Mouse (Mus musculus) hindbrain, embryonic 15.5 days (tissue): ENCODE data around the gene Steap4. TPM values are rescaled to one million over a fixed set of nuclear protein-coding genes. Genes with fewer than 3 reads are reported as not detected.
"Not testable (repeated sequence)": the region's sequence is repeated elsewhere in the genome, so short reads cannot be mapped to it uniquely, and the experiment has no call there.

Experiments
- ATAC-seq: fragments of 200-750 bp; cut with Nextera tagmentation; 2 replicates; pipeline ENCODE4 v1.8.0; 2017; ENCODE audit warnings: low read depth, moderate number of reproducible peaks, moderate TSS enrichment; ENCODE audit not compliant: low FRiP score
- H3K27ac ChIP-seq: fragments of 300-500 bp; sonication (generic); replicated peaks from 2 replicates; pipeline ENCODE4 v1.5.1; 2015; ENCODE audit warnings: mild to moderate bottlenecking, inconsistent platforms
- H3K27me3 ChIP-seq: fragments of 300-500 bp; sonication (generic); 2 replicates; pipeline ENCODE4 v1.6.1; 2015; ENCODE audit warnings: control low read depth, inconsistent platforms
- H3K36me3 ChIP-seq: fragments of 300-500 bp; sonication (generic); 2 replicates; pipeline ENCODE4 v1.6.1; 2015; ENCODE audit warnings: control low read depth, inconsistent platforms
- H3K4me1 ChIP-seq: fragments of 300-500 bp; sonication (generic); replicated peaks from 2 replicates; pipeline ENCODE4 v1.6.1; 2015; ENCODE audit warnings: control low read depth, inconsistent platforms
- H3K4me2 ChIP-seq: fragments of 300-500 bp; sonication (generic); 2 replicates; pipeline ENCODE4 v1.6.1; 2015; ENCODE audit warnings: moderate library complexity, mild to moderate bottlenecking, inconsistent platforms
- H3K4me3 ChIP-seq: fragments of 300-500 bp; sonication (generic); 2 replicates; pipeline ENCODE4 v1.5.1; 2015; ENCODE audit warnings: mild to moderate bottlenecking, inconsistent platforms
- H3K9ac ChIP-seq: fragments of 300-500 bp; sonication (generic); 2 replicates; pipeline ENCODE4 v1.6.1; 2015; ENCODE audit warnings: inconsistent platforms
- H3K9me3 ChIP-seq: fragments of 300-500 bp; sonication (generic); 2 replicates; pipeline ENCODE4 v1.6.1; 2016; ENCODE audit warnings: control low read depth, inconsistent platforms
- WGBS: fragments of 180-500 bp; shearing (Covaris S2); methylation state at CpG from one replicate; pipeline ENCODE4 v1.1.7; 2015; 5-methylcytosine and 5-hydroxymethylcytosine counted together
- polyA plus RNA-seq: library from polyadenylated mRNA; unstranded; fragments of >200 nt; fragmentation: Nextera tagmentation; extraction: Ambion mirVana; gene quantifications from 2 replicates; pipeline ENCODE4 v1.2.1, GENCODE M21; 2015

Gene Steap4
- 0.23 and 0.24 TPM in 2 replicates for polyA plus RNA-seq

DNA sequence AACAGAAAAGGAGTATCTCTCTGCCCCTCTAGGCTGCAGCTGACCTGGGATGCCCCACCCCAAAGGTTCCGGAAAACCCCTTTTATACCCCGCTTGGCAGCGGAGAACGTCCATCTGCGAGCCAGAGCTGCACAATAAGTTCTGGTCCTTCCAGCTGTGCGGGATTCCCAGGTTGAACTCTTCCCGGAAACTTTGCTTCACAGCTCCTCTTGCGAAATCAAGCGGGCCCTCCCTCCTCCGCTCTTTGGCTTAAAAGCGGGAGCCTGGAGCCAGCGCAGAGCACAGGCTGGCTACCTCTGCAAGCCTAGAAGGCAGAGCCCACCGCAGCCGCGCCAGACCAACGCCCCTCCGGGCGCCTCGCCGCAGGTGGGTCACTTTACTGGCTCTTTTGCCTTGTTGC lies at the start of gene Steap4:
Gene Steap4, plus strand, starts transcription at position 282 of the 400 bp plus-strand sequence.
- H3K9me3 ChIP-seq: no peaks in the 10 kb centered on the region
- ATAC-seq: no peak
- peak within 1 kb of the TSS; percentile 56 for H3K4me2 ChIP-seq
- H3K9ac ChIP-seq: no peak within 1 kb of the TSS
- no peaks in the 10 kb centered on the region for H3K27me3 ChIP-seq
- WGBS: 6% methylated on average over 20 of the region's 20 CpGs
- peak within 1 kb of the TSS; percentile 14; the same call in 1 of the 2 replicates for H3K4me3 ChIP-seq
- no peaks in the 10 kb centered on the region for H3K36me3 ChIP-seq
- no peak within 1 kb of the TSS for H3K27ac ChIP-seq
- peaks cover 7% of the 10 kb centered on the region for H3K4me1 ChIP-seq

DNA sequence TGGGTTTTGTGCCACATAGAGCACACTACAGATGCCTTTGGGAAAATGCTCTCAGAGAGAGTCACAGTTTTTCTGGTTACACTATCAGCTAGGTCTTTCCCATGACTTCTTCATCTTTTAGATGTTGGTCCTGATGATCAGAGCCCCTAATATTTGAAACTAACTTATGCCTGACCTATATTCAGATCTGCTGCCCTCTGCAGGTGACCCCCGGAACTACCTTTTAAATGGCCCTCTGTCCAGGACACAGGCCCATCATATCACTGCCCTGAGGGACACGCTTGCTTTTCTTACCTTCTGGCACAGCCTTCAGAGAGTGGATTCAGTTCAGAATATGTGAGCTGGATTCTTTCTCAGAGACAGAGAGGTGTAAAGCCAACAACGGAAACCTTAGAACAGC lies 48.3 kb upstream of the Steap4 start:
- Histone ChIP-seq H3K36me3 (no peaks in the 10 kb centered on the region), H3K4me1 (no peaks in the 10 kb centered on the region), H3K27me3 (no peaks in the 10 kb centered on the region), H3K9me3 (no peaks in the 10 kb centered on the region), H3K9ac (no peak overlapping the region), H3K4me3 (no peak overlapping the region), H3K27ac (no peak overlapping the region), H3K4me2 (no peak overlapping the region)
- 70% methylated on average over 3 of the region's 3 CpGs for WGBS
- no peak for ATAC-seq

DNA sequence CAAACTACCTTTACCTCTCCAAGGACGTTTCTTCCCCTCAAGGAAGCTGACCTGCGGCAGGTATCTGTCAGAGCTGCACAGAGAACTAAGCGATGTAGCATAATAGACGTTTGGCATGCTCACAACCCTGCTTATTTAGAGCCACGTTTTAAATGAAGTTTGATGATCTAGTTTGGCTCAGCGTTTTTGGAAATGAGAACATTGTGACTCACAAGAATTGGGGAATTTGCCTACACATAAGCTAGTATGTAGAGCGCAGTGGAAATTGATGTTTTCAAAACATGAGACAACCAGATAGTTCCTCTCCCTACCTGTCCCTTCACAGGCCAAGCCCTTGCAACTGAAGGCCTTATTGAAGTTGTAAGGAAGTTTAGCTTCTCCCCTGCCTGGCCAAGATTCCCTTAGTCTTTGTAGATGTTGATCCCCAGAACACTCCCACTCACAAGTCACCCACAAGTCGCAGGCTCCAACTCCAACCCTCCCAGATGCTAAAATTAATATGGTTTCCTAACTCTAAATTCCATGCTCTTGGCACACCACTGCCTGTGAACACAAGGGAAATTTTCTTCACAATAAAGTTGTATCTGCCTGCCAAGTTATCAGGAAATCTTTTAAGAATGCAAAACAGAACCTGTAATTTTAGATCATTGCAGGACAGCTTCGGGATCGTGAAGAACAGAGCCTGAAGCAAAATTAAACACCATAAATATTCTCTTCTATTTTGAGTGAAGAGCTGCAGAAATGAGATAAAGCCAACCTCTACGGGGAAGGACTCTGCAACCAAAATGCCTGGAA lies 42.6 kb upstream of the Steap4 start:
- 87% methylated on average over 11 of the region's 11 CpGs for WGBS
- no peak overlapping the region for H3K27ac ChIP-seq
- H3K4me3 ChIP-seq: no peak overlapping the region
- no peaks in the 10 kb centered on the region for H3K27me3 ChIP-seq
- H3K4me1 ChIP-seq: no peaks in the 10 kb centered on the region
- no peak overlapping the region for H3K9ac ChIP-seq
- no peaks in the 10 kb centered on the region for H3K36me3 ChIP-seq
- H3K9me3 ChIP-seq: no peaks in the 10 kb centered on the region
- ATAC-seq: no peak
- H3K4me2 ChIP-seq: no peak overlapping the region

DNA sequence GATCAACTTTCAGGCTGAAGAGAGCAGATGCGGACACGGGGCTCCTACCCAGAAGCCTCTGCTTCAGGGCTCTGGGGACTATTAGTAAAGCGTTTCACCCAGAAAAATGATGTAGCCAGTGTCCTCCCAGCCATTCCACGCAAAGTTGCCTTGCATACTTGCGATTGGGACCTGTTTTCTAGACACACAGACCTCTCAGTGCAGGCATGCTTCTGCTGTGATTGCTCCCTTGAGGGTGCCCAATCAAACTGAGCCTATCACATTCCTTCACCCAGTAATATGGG lies 42.0 kb upstream of the Steap4 start:
- H3K27me3 ChIP-seq: no peaks in the 10 kb centered on the region
- H3K27ac ChIP-seq: no peak overlapping the region
- H3K9me3 ChIP-seq: no peaks in the 10 kb centered on the region
- no peak for ATAC-seq
- no peak overlapping the region for H3K4me3 ChIP-seq
- no peak overlapping the region for H3K4me2 ChIP-seq
- 89% methylated on average over 5 of the region's 5 CpGs for WGBS
- no peak overlapping the region for H3K9ac ChIP-seq
- H3K36me3 ChIP-seq: no peaks in the 10 kb centered on the region
- H3K4me1 ChIP-seq: no peaks in the 10 kb centered on the region

DNA sequence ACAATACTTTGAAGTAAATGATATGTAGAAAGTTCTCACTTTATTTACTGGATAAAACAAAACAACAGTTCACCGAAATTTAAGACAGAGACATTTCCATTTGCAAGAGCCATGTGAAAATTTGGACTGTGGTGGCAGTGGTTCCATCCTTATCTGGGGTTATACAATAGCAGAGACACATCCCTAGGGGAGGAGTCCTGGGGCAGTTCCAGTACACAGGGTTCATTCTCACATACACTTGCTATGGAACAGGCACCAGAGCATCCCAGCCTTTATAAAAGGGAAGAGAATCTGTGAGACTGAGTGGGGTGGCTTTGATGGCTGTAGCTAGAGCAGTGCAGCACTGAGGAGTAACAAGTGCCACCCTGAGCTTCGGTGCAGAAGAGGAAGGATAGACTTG lies 40.6 kb upstream of the Steap4 start:
- no peak overlapping the region for H3K4me2 ChIP-seq
- H3K4me3 ChIP-seq: no peak overlapping the region
- H3K27me3 ChIP-seq: no peaks in the 10 kb centered on the region
- no peak for ATAC-seq
- H3K4me1 ChIP-seq: no peaks in the 10 kb centered on the region
- WGBS: 96% methylated on average over 2 of the region's 2 CpGs
- H3K9me3 ChIP-seq: no peaks in the 10 kb centered on the region
- H3K36me3 ChIP-seq: no peaks in the 10 kb centered on the region
- H3K27ac ChIP-seq: no peak overlapping the region
- no peak overlapping the region for H3K9ac ChIP-seq

DNA sequence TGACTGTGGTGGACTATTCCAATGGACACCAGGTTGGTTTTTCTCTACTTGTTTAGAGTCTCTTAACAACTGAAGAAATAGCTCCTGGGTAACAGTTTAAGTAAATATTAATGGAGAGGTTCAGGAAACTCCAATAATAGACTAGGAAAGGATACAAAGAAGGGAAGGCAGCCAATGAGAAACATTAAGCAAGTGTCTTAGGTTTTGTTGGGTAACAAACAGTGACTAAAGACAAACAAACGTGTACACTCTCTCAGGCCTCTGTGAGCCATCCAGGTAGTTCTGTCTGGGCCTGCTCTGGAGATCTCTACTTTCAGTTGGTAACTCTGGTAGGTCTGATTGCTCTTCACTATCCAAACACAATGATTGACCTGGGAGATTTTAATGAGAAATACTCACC lies 37.5 kb upstream of the Steap4 start:
- no peak overlapping the region for H3K4me2 ChIP-seq
- 83% methylated on average over 1 of the region's 1 CpGs for WGBS
- H3K27ac ChIP-seq: no peak overlapping the region
- H3K27me3 ChIP-seq: no peaks in the 10 kb centered on the region
- no peak overlapping the region for H3K4me3 ChIP-seq
- H3K36me3 ChIP-seq: no peaks in the 10 kb centered on the region
- H3K9ac ChIP-seq: no peak overlapping the region
- no peaks in the 10 kb centered on the region for H3K4me1 ChIP-seq
- no peaks in the 10 kb centered on the region for H3K9me3 ChIP-seq
- no peak for ATAC-seq

DNA sequence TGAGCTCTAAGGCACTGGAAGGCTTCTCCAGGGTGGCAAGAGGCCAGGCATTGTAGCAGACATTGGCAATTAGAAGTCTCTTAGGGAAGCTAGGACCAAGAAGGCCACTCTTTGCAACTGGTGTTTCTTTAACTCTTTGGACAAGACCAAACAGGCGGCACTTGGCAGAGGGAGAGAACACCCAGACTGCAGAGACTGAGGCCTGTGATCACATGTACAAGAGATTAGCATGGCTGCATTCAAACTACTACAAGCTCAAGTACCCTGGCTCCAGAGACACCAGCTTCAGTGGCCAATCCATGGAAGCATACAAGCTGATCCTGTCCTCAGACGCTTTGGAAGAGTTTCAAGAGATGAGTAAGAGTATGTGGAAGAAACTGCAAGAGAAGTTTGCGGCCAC lies 36.6 kb upstream of the Steap4 start:
- WGBS: 94% methylated on average over 3 of the region's 3 CpGs
- Histone ChIP-seq H3K4me1 (no peaks in the 10 kb centered on the region), H3K9ac (no peak overlapping the region), H3K9me3 (no peaks in the 10 kb centered on the region), H3K4me3 (no peak overlapping the region), H3K27ac (no peak overlapping the region), H3K4me2 (no peak overlapping the region), H3K27me3 (no peaks in the 10 kb centered on the region), H3K36me3 (no peaks in the 10 kb centered on the region)
- no peak for ATAC-seq

DNA sequence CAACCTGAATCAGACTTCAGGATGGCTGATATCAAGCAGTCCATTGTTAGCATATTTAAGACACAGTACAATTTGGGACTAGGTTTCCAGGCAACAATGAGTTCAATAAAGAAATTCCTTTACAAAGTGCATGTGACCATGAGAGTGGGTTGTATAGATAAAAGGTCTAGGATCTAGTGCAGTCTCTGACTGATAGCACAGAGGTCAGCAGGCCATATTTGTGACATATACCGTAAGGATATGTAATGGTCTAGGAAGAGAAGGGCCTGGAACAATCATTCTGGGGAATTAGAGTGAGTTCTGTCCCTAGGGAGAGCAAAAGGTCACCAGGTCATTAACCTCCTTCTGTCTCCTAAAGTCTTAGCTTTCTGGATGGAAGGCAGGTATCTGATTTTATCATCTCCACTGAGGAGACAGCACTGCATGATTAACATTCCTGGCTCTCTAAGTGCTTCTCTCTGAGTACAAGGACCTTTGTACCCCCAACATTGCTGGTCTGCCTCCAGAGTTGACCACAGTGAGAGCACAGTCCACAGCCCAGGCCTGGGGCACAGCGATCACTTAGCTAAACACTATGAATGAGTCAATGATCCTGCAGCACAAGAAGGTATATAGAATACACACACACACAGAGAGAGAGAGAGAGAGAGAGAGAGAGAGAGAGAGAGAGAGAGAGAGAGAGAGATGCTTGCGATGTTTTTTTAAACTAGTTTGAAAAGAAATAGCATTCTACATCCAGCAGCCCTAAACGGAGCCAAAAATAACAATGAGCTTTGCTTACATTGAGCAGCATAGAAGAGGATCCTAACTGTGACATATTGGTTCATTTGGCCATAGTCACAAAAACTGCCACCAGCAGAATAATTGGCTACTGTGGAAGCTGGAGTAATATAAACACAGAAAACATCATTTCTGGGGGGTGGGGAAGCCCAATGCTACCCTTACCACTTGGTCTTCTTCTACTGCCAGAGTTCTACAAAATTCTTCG lies 27.7 kb upstream of the Steap4 start:
- no peak overlapping the region for H3K4me3 ChIP-seq
- no peaks in the 10 kb centered on the region for H3K9me3 ChIP-seq
- H3K36me3 ChIP-seq: no peaks in the 10 kb centered on the region
- 81% methylated on average over 5 of the region's 5 CpGs for WGBS
- no peak overlapping the region for H3K27ac ChIP-seq
- H3K4me2 ChIP-seq: no peak overlapping the region
- ATAC-seq: no peak
- H3K4me1 ChIP-seq: no peaks in the 10 kb centered on the region
- H3K9ac ChIP-seq: no peak overlapping the region
- H3K27me3 ChIP-seq: no peaks in the 10 kb centered on the region

DNA sequence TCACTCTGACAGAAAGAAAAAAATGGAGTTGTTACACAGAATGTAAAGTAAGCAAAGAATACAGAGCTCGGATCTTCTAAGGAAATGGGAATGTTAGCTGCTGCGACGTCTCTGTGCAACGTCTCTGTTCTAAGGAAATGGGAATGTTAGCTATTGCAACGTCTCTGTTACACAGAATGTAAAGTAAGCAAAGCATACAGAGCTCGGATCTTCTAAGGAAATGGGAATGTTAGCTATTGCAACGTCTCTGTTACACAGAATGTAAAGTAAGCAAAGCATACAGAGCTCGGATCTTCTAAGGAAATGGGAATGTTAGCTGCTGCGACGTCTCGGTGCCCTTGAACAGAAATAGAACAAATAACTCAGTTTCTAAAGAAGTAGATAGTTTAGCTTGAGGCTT lies 26.8 kb upstream of the Steap4 start:
- WGBS: 81% methylated on average over 11 of the region's 11 CpGs
- not testable (repeated sequence) for H3K4me2 ChIP-seq

DNA sequence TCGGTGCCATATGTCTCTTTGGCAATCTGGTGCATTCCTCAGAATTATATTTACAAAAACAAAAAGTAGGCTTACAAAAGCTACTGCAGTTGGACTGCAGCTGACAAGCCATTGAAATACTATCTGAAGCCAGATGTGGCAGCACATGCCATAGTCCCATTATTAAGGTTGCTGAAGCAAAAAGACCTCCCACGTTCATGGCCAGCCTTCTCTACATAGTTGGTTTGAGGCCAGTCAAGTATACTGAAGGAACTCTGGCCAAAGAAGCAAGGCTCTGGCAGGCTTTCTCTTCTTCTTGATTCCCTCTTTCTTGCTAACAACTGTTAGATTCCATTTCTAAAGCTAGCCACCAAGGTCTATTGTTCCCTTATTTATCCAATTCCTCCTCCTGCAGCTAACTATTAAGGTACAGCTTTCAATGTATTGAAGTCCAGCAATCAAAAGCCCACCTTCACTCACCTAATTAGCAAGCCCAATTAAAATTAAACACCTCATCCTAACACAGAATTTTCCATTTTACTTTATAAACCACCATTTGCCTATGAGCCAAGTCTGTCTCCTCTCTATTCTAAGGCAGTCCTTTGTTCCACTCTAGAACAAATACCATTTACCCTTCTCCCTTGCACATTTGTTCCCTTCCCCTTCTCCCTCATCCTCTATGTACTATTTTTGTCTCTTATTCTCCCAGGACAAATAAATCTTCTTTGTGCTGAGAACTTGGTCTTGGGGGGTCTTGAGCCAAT lies 26.2 kb upstream of the Steap4 start:
- Histone ChIP-seq H3K4me2 (no peak overlapping the region), H3K36me3 (no peaks in the 10 kb centered on the region), H3K27ac (no peak overlapping the region), H3K4me1 (no peaks in the 10 kb centered on the region), H3K9me3 (no peaks in the 10 kb centered on the region), H3K4me3 (no peak overlapping the region), H3K27me3 (no peaks in the 10 kb centered on the region), H3K9ac (no peak overlapping the region)
- WGBS: 70% methylated on average over 2 of the region's 2 CpGs
- no peak for ATAC-seq

More for the DNA sequence above, 26.8 kb upstream of the Steap4 start:
- not testable (repeated sequence) for H3K27ac ChIP-seq, H3K4me3 ChIP-seq, H3K36me3 ChIP-seq, ATAC-seq, H3K4me1 ChIP-seq, H3K9ac ChIP-seq, H3K27me3 ChIP-seq, H3K9me3 ChIP-seq

DNA sequence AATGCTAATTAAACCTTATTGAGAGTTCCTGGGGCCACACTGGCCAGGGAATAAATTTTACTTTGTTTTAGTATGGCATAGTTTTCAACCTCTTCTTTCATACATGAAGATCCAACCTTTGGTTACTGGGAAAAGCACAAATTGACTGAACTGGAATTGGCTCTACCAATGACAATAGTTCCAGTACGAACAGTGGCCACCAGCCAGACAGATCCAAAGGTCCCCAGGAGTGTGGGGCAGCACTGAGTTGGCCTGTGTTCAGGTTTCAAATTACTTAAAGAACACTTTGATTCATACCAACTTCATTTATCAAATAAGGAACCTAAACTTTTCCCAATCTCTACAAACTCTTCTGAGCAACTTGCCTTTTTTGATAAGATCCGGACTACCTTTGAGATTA lies 5.4 kb upstream of the Steap4 start:
- no peak for ATAC-seq
- Histone ChIP-seq H3K36me3 (no peaks in the 10 kb centered on the region), H3K27me3 (no peaks in the 10 kb centered on the region), H3K4me3 (no peak overlapping the region), H3K9me3 (no peaks in the 10 kb centered on the region), H3K4me1 (no peaks in the 10 kb centered on the region), H3K27ac (no peak overlapping the region), H3K9ac (no peak overlapping the region), H3K4me2 (no peak overlapping the region)
- WGBS: 87% methylated on average over 2 of the region's 2 CpGs
